Mouse (Mus musculus): ENCODE results near the gene Actr5. TPM values are rescaled to one million over a fixed set of nuclear protein-coding genes. Genes with fewer than 3 reads are reported as not detected.
A peak's percentile ranks its signal among the peaks of the same experiment; 100 is the strongest.

Actr5 gene
- polyA plus RNA-seq, 1 experiment from 2014 or later: 20.7 TPM

GRCm38 (mm10) chr2:158611326-158611719 lies 13.4 kb upstream of the Actr5 start:
- Histone ChIP-seq H3K27ac (ENCODE audit: low read depth, low read length) (peak overlapping the region; percentile 25; the same call in 1 of the 2 replicates), H3K4me2 (ENCODE audit: low read depth, low read length, severe bottlenecking) (peak overlapping the region; percentile 26; the same call in 1 of the 2 replicates), H3K4me1 (replicated peaks; ENCODE audit: control insufficient read depth, insufficient read depth, low read length) (peaks cover 18% of the 10 kb centered on the region), H3K4me3 (ENCODE audit: low read depth, low read length) (peak overlapping the region; percentile 30), H3K9me3 (ENCODE audit: control insufficient read depth, low read length) (no peaks in the 10 kb centered on the region), H3K9ac (ENCODE audit: low read length) (peak overlapping the region; percentile 48), H3K27me3 (ENCODE audit: control insufficient read depth, insufficient read depth, low read length) (peaks cover 96% of the 10 kb centered on the region), H3K36me3 (ENCODE audit: control insufficient read depth, insufficient read depth, low read length) (no peaks in the 10 kb centered on the region)
- no peak for ATAC-seq (replicated peaks; ENCODE audit: low FRiP score)
- peak; percentile 64 for DNase-seq (ENCODE audit: low spot score)
- under 1% methylated on average over 30 of the region's 30 CpGs for WGBS

- peaks cover 16% of the 10 kb centered on the region for H3K4me1 ChIP-seq (replicated peaks; ENCODE audit: control insufficient read depth, insufficient read depth, low read length)
- no peak for ATAC-seq (replicated peaks; ENCODE audit: low FRiP score)
- H3K27ac ChIP-seq (ENCODE audit: low read depth, low read length): no peak overlapping the region
- WGBS: 2% methylated on average over 30 of the region's 30 CpGs
- peak; percentile 63 for DNase-seq (ENCODE audit: low spot score)
- peaks cover 98% of the 10 kb centered on the region for H3K27me3 ChIP-seq (ENCODE audit: control insufficient read depth, insufficient read depth, low read length)
- peak overlapping the region; percentile 48 for H3K9ac ChIP-seq (ENCODE audit: low read length)
- H3K9me3 ChIP-seq (ENCODE audit: control insufficient read depth, low read length): no peaks in the 10 kb centered on the region
- peak overlapping the region; percentile 6; the same call in 1 of the 2 replicates for H3K4me2 ChIP-seq (ENCODE audit: low read depth, low read length, severe bottlenecking)
- no peaks in the 10 kb centered on the region for H3K36me3 ChIP-seq (ENCODE audit: control insufficient read depth, insufficient read depth, low read length)
- peak overlapping the region; percentile 30 for H3K4me3 ChIP-seq (ENCODE audit: low read depth, low read length)
Measured at GRCm38 (mm10) chr2:158611726-158612670, 12.7 kb upstream of the Actr5 start.

- Histone ChIP-seq H3K27me3 (ENCODE audit: control insufficient read depth, insufficient read depth, low read length) (peaks cover 96% of the 10 kb centered on the region), H3K4me3 (ENCODE audit: low read depth, low read length) (peak overlapping the region; percentile 30), H3K4me2 (ENCODE audit: low read depth, low read length, severe bottlenecking) (peak overlapping the region; percentile 18; the same call in 1 of the 2 replicates), H3K4me1 (replicated peaks; ENCODE audit: control insufficient read depth, insufficient read depth, low read length) (peaks cover 13% of the 10 kb centered on the region), H3K9ac (ENCODE audit: low read length) (peak overlapping the region; percentile 32), H3K36me3 (ENCODE audit: control insufficient read depth, insufficient read depth, low read length) (no peaks in the 10 kb centered on the region), H3K27ac (ENCODE audit: low read depth, low read length) (no peak overlapping the region), H3K9me3 (ENCODE audit: control insufficient read depth, low read length) (no peaks in the 10 kb centered on the region)
- DNase-seq (ENCODE audit: low spot score) (peak; percentile 56), ATAC-seq (replicated peaks; ENCODE audit: low FRiP score) (no peak)
- WGBS: 1% methylated on average over 10 of the region's 10 CpGs
Measured at GRCm38 (mm10) chr2:158612671-158613250, 11.9 kb upstream of the Actr5 start.

- WGBS: 3% methylated on average over 53 of the region's 53 CpGs
- peak; percentile 45 for ATAC-seq (replicated peaks; ENCODE audit: low FRiP score)
Measured at GRCm38 (mm10) chr2:158613541-158614417, 10.9 kb upstream of the Actr5 start.

GRCm38 (mm10) chr2:158614418-158614955 lies 10.2 kb upstream of the Actr5 start:
- H3K27ac ChIP-seq (ENCODE audit: low read depth, low read length): no peak overlapping the region

More at GRCm38 (mm10) chr2:158613541-158614417, 10.9 kb upstream of the Actr5 start:
- peak; percentile 86 for DNase-seq (ENCODE audit: low spot score)
- Histone ChIP-seq H3K36me3 (ENCODE audit: control insufficient read depth, insufficient read depth, low read length) (no peaks in the 10 kb centered on the region), H3K4me1 (replicated peaks; ENCODE audit: control insufficient read depth, insufficient read depth, low read length) (peaks cover 13% of the 10 kb centered on the region), H3K27me3 (ENCODE audit: control insufficient read depth, insufficient read depth, low read length) (peaks cover 90% of the 10 kb centered on the region), H3K27ac (ENCODE audit: low read depth, low read length) (no peak overlapping the region), H3K4me2 (ENCODE audit: low read depth, low read length, severe bottlenecking) (peak overlapping the region; percentile 35; the same call in 1 of the 2 replicates), H3K9me3 (ENCODE audit: control insufficient read depth, low read length) (no peaks in the 10 kb centered on the region), H3K9ac (ENCODE audit: low read length) (peak overlapping the region; percentile 32; the same call in 1 of the 2 replicates), H3K4me3 (ENCODE audit: low read depth, low read length) (peak overlapping the region; percentile 30)

GRCm38 (mm10) chr2:158615161-158615680 lies 9.5 kb upstream of the Actr5 start:
- no peaks in the 10 kb centered on the region for H3K9me3 ChIP-seq (ENCODE audit: control insufficient read depth, low read length)
- peaks cover 78% of the 10 kb centered on the region for H3K27me3 ChIP-seq (ENCODE audit: control insufficient read depth, insufficient read depth, low read length)
- no peak overlapping the region for H3K27ac ChIP-seq (ENCODE audit: low read depth, low read length)
- ATAC-seq (replicated peaks; ENCODE audit: low FRiP score) (no peak), DNase-seq (ENCODE audit: low spot score) (no peak)
- 2% methylated on average over 24 of the region's 24 CpGs for WGBS
- H3K4me2 ChIP-seq (ENCODE audit: low read depth, low read length, severe bottlenecking): peak overlapping the region; percentile 35
- H3K36me3 ChIP-seq (ENCODE audit: control insufficient read depth, insufficient read depth, low read length): no peaks in the 10 kb centered on the region
- peak overlapping the region; percentile 18 for H3K4me3 ChIP-seq (ENCODE audit: low read depth, low read length)
- H3K9ac ChIP-seq (ENCODE audit: low read length): peak overlapping the region; percentile 8; the same call in 1 of the 2 replicates
- H3K4me1 ChIP-seq (replicated peaks; ENCODE audit: control insufficient read depth, insufficient read depth, low read length): peaks cover 13% of the 10 kb centered on the region

More at GRCm38 (mm10) chr2:158614418-158614955, 10.2 kb upstream of the Actr5 start:
- Histone ChIP-seq H3K9me3 (ENCODE audit: control insufficient read depth, low read length) (no peaks in the 10 kb centered on the region), H3K4me2 (ENCODE audit: low read depth, low read length, severe bottlenecking) (peak overlapping the region; percentile 35), H3K27me3 (ENCODE audit: control insufficient read depth, insufficient read depth, low read length) (peaks cover 82% of the 10 kb centered on the region), H3K4me3 (ENCODE audit: low read depth, low read length) (peak overlapping the region; percentile 18), H3K9ac (ENCODE audit: low read length) (no peak overlapping the region; the same call in 1 of the 2 replicates), H3K4me1 (replicated peaks; ENCODE audit: control insufficient read depth, insufficient read depth, low read length) (peaks cover 13% of the 10 kb centered on the region), H3K36me3 (ENCODE audit: control insufficient read depth, insufficient read depth, low read length) (no peaks in the 10 kb centered on the region)
- 3% methylated on average over 47 of the region's 47 CpGs for WGBS
- DNase-seq (ENCODE audit: low spot score) (peak; percentile 59), ATAC-seq (replicated peaks; ENCODE audit: low FRiP score) (no peak)

GRCm38 (mm10) chr2:158615702-158616101 lies 9.0 kb upstream of the Actr5 start:
- no peak overlapping the region for H3K27ac ChIP-seq (ENCODE audit: low read depth, low read length)
- no peaks in the 10 kb centered on the region for H3K36me3 ChIP-seq (ENCODE audit: control insufficient read depth, insufficient read depth, low read length)
- peaks cover 13% of the 10 kb centered on the region for H3K4me1 ChIP-seq (replicated peaks; ENCODE audit: control insufficient read depth, insufficient read depth, low read length)
- peak overlapping the region; percentile 35; the same call in 1 of the 2 replicates for H3K4me2 ChIP-seq (ENCODE audit: low read depth, low read length, severe bottlenecking)
- DNase-seq (ENCODE audit: low spot score) (no peak), ATAC-seq (replicated peaks; ENCODE audit: low FRiP score) (no peak)
- H3K27me3 ChIP-seq (ENCODE audit: control insufficient read depth, insufficient read depth, low read length): peaks cover 73% of the 10 kb centered on the region
- peak overlapping the region; percentile 29 for H3K9ac ChIP-seq (ENCODE audit: low read length)
- H3K9me3 ChIP-seq (ENCODE audit: control insufficient read depth, low read length): no peaks in the 10 kb centered on the region
- H3K4me3 ChIP-seq (ENCODE audit: low read depth, low read length): peak overlapping the region; percentile 18; the same call in 1 of the 2 replicates
- 3% methylated on average over 13 of the region's 13 CpGs for WGBS
